In genomic region chr13:24448578-24448977, GRCm38 (mm10) we compare ENCODE assay signal across 34 mouse cellular contexts.
"Had no signal": no experiment of that assay in that cellular context is flagged by ENCODE, and none has a peak within 500 bp of the region (broad histone marks: within the 10 kb centered on the region; RNA-seq: fewer than 3 reads in every experiment).

No protein-coding gene starts in this region.

- H3K27ac ChIP-seq: heart, embryonic 13.5 days; heart, embryonic 15.5 days; hindbrain, embryonic 10.5 days; hindbrain, embryonic 12.5 days; hindbrain, embryonic 13.5 days; hindbrain, embryonic 14.5 days; hindbrain, embryonic 15.5 days; hindbrain, postnatal 0 days; intestine, embryonic 15.5 days; kidney, embryonic 15.5 days; kidney, postnatal 0 days; layer of hippocampus, adult 2 months; left cerebral cortex, adult 2 months had no signal

- H3K4me2 ChIP-seq: heart, embryonic 11.5 days; heart, embryonic 12.5 days; heart, embryonic 13.5 days; heart, embryonic 15.5 days; hindbrain, embryonic 12.5 days; hindbrain, embryonic 13.5 days; hindbrain, embryonic 14.5 days; hindbrain, embryonic 15.5 days; intestine, embryonic 15.5 days; kidney, embryonic 15.5 days had no signal

- H3K4me1 ChIP-seq: heart, embryonic 15.5 days; hindbrain, embryonic 10.5 days; hindbrain, embryonic 12.5 days; hindbrain, embryonic 13.5 days; hindbrain, embryonic 15.5 days had no signal

- H3K9me3 ChIP-seq: heart, embryonic 12.5 days; heart, embryonic 13.5 days; heart, embryonic 15.5 days; hindbrain, embryonic 10.5 days; hindbrain, embryonic 12.5 days; hindbrain, embryonic 13.5 days; hindbrain, embryonic 15.5 days; intestine, embryonic 15.5 days; kidney, embryonic 15.5 days had no signal

- H3K27me3 ChIP-seq: heart, embryonic 12.5 days; heart, embryonic 13.5 days; heart, embryonic 15.5 days; hindbrain, embryonic 12.5 days; hindbrain, embryonic 13.5 days; hindbrain, embryonic 15.5 days; intestine, embryonic 15.5 days; kidney, embryonic 15.5 days had no signal

- ATAC-seq: hindbrain, embryonic 16.5 days; hindbrain, postnatal 0 days; inflammation-experienced regulatory T-cells, adult 6 months; intestine, embryonic 15.5 days; intestine, embryonic 16.5 days; intestine, postnatal 0 days had no signal

- H3K9ac ChIP-seq: heart, embryonic 12.5 days; heart, embryonic 13.5 days; heart, embryonic 15.5 days; hindbrain, embryonic 12.5 days; hindbrain, embryonic 13.5 days; hindbrain, embryonic 14.5 days; hindbrain, embryonic 15.5 days; intestine, embryonic 15.5 days; kidney, embryonic 15.5 days had no signal

- DNase-seq: heart, postnatal 10 days; heart, postnatal 14 days; heart, postnatal 36 days; kidney, adult 11 months; kidney, adult 18-20 months; kidney, adult 2 months; kidney, adult 8-10 months; kidney, adult 9 months; kidney, postnatal 10 days; kidney, postnatal 14 days; kidney, postnatal 25 days; kidney, postnatal 36 days; kidney, postnatal 4 days; layer of hippocampus, adult 9-11 months; layer of hippocampus, postnatal 36 days had no signal

- H3K4me3 ChIP-seq: heart, embryonic 12.5 days; heart, embryonic 13.5 days; heart, embryonic 15.5 days; hindbrain, embryonic 10.5 days; hindbrain, embryonic 12.5 days; hindbrain, embryonic 13.5 days; hindbrain, embryonic 15.5 days; intestine, embryonic 15.5 days; kidney, embryonic 15.5 days; layer of hippocampus, adult 2 months; left cerebral cortex, adult 2 months had no signal

- H3K36me3 ChIP-seq: heart, embryonic 12.5 days; heart, embryonic 13.5 days; heart, embryonic 15.5 days; hindbrain, embryonic 10.5 days; hindbrain, embryonic 12.5 days; hindbrain, embryonic 13.5 days; hindbrain, embryonic 15.5 days; intestine, embryonic 15.5 days; kidney, embryonic 15.5 days had no signal
